Mouse (Mus musculus) CD4-positive naive resting alpha-beta T cell, adult 57 days (primary cell): ENCODE data around the gene Zdhhc22. TPM values are rescaled to one million over a fixed set of nuclear protein-coding genes. Genes with fewer than 3 reads are reported as not detected.

Experiments used
- total RNA-seq: library from RNA; stranded (reverse); gene quantifications from one replicate; pipeline ENCODE4 v1.2.4, GENCODE M21; 2023

Gene Zdhhc22
- total RNA-seq, result not detected

DNA sequence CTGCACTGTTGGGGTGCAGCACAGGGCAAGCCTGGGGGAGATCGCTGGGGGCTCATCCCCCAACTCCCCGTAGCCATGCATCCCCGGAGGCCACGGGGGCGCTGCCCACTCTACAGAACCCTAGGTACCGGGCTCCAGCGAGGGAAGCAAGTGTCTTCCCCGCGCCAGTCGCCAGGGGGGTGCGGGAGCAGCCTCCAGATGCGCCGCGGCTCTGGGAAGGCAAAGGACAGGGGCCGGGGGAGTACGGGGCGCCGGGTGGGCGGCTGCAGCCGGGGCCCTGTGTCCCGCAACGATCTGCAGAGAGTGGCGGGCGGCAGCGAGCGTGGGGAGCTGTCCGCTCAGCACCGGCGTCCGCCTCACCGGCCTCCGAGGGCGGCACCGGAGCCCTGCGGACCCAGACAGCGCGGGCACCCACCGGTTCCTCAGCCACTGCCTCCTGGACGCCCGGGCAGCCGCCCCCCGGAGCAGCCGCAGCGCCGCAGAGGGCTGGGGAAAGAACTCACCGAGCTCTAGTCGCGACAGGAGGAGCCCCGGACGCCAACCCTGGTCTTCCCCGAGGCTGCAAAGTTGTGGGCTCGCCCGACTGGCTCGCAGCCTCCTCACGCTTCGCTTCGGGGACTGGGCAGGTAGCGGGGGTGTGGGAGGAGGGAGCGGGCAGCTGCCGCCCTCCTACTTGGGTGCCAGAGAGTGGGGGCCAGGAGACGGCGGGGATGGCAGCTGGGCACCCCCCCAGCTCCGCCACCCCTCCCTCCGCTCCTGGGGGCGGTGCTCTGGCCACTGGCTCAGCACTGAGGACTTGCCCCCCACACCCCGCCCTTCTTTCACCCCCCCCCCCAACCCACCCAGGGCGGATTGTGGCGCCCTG, at the start of gene Zdhhc22:
Gene Zdhhc22, minus strand, starts transcription at position 541 of the 865 bp plus-strand sequence.

DNA sequence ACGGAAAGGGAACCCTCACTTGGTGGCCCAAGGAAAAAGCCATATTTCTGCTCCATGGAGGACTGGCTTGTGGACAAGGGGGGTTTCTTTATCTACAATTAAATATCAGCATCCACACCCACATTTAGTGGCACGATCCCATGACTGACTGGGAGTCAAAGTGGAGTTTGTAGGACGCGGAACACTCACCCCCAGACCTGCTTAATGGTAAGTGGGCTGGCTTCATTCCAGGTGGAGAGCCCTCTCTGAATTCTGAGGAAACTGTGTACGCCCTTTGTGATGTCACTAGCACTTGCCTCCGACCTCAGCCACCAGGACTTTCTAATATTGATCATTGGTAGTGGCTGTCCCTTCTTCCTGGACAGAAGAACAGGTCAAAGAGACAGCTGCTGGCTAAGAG, 30.8 kb upstream of the Zdhhc22 start, which contains the start of gene Tmem63c:
Gene Tmem63c, plus strand, starts transcription at position 301 of the 400 bp plus-strand sequence.

DNA sequence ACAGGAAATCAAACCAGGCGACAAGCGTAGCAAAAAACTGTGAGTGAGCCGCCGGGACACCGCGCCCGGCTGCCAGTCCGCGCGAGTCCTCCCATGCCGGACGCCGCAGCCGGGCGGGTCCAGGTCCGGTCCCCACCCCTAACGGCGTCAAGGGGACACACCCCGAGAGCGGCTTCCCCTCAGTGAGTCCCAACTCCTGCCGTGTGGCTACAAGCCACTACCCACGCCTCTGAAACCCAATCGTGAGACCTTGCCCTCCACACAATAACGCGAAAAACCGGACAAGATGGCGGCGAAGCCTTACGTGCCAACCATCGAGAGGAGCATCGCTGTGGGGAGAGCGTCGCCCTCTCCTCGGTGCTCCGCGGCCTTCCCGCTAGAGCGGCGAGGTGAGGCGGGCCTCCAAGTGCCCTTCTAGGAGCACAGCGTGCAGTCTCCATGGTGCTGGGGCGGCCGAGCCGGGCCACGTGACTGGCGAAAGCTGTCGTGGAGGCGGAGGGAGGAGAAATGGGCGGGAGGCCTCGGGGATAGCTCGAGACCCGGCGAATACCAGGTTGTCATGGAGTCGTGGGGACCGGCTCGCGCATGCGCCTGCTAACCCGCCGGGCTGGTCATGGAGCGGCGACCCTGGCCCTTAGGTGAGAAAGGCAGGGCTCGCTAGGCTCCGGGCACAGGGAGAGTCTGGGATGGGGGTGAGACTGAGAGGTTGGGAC, 43.2 kb downstream of the Zdhhc22 start, which contains the start of gene Cipc:
Gene Cipc, plus strand, starts transcription at position 182 of the 713 bp plus-strand sequence.

Other genes starting within 250 kb of the Zdhhc22 start
- gene Irf2bpl, start 105.6 kb downstream of the Zdhhc22 start, total RNA-seq, result 74.0 TPM
- 20.5 TPM for gene Cipc, start 43.4 kb downstream of the Zdhhc22 start, total RNA-seq
- not detected for gene Tmem63c, start 30.9 kb upstream of the Zdhhc22 start, total RNA-seq
- gene Ngb, start 112.1 kb upstream of the Zdhhc22 start, total RNA-seq, result 0.77 TPM
- gene Gstz1, start 156.7 kb upstream of the Zdhhc22 start, total RNA-seq, result 13.7 TPM
- gene Pomt2, start 157.5 kb upstream of the Zdhhc22 start, total RNA-seq, result 6.8 TPM
- 1.8 TPM for gene Samd15, start 209.3 kb upstream of the Zdhhc22 start, total RNA-seq
- 13.7 TPM for gene Tmed8, start 210.0 kb upstream of the Zdhhc22 start, total RNA-seq
- gene Noxred1, start 248.3 kb upstream of the Zdhhc22 start, total RNA-seq, result 1.6 TPM